ENCODE assay signal across 22 mouse cellular contexts in the genomic region with DNA sequence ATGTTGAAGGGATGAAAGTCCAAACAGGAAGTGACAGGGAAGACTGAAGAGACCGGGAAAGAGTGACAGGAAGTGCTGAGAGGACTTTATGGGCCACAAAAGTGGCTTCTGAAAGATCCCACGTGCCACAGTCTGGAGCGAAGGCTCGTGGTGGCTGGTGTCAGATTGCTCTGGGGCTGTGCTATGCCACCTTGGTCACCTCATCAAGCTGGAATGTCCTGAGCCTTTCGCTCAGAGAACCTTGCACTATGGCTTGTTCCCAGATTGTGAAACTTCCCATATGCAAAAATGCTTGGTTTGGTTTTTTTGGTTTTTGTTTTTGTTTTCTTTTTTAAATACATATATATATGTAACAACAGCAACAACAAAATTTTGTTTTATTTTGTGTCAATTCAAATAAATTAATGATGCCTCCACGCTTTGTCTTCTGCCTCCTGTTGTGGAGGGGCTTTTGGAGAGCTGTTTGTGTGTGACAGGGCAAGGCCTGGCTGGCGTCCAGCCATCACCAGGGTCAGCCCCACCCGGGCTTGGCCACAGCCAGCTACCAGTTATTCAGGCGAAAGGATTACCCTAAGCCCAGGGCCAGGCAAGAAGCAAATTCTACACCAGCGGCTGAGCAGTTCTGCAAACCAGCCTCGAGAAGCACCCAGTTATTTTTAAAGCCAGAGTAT. TPM values are rescaled to one million over a fixed set of nuclear protein-coding genes. Genes with fewer than 3 reads are reported as not detected.
DNase-seq lines count a peak whose midpoint lies in the region; TF ChIP-seq lines count a peak whose summit lies in the region.
"Had no signal": no experiment of that assay in that cellular context is flagged by ENCODE, and none has a peak within 500 bp of the region (broad histone marks: within the 10 kb centered on the region; RNA-seq: fewer than 3 reads in every experiment).

No protein-coding gene starts in this region.

- H3K27me3 ChIP-seq in kidney, adult 2 months (replicated peaks; ENCODE audit: control insufficient read depth, insufficient read depth, low read length), result no peaks in the 10 kb centered on the region
- H3K27me3 ChIP-seq: forebrain, embryonic 13.5 days; midbrain, embryonic 15.5 days had no signal

- H3K27ac ChIP-seq in kidney, adult 2 months (ENCODE audit: insufficient read depth, low read depth, low read length), result no peak overlapping the region
- H3K27ac ChIP-seq: embryonic facial prominence, embryonic 10.5 days; forebrain, embryonic 13.5 days; midbrain, embryonic 15.5 days had no signal

- TF ChIP-seq POLR2A in kidney, adult 2 months (IDR thresholded peaks at IDR 0.05; ENCODE audit: low read depth, low read length), result no peak

- no peak overlapping the region for H3K4me3 ChIP-seq in kidney, adult 2 months (ENCODE audit: insufficient read depth, low read depth, low read length)
- H3K4me3 ChIP-seq: embryonic facial prominence, embryonic 10.5 days; forebrain, embryonic 13.5 days; midbrain, embryonic 15.5 days had no signal

- H3K4me1 ChIP-seq in kidney, adult 2 months (ENCODE audit: control insufficient read depth, insufficient read depth, low read length), result no peaks in the 10 kb centered on the region
- H3K4me1 ChIP-seq: embryonic facial prominence, embryonic 10.5 days; forebrain, embryonic 13.5 days; midbrain, embryonic 15.5 days had no signal

- no peak for TF ChIP-seq CTCF in kidney, adult 2 months (conservative IDR thresholded peaks at IDR 0.05; ENCODE audit: insufficient read depth, insufficient read length, low read depth, low read length)

- DNase-seq in kidney, adult 2 months, result peak; percentile 14
- DNase-seq in kidney, adult 18-20 months, result no peak
- peak; percentile 41 for DNase-seq in 3T3-L1 (ENCODE audit: low read depth, low spot score)
- peak; percentile 48 for DNase-seq in brain, adult 2 months (ENCODE audit: low read depth, low spot score)
- peak; percentile 47 for DNase-seq in cerebellum, adult 9-10 months
- DNase-seq in lung, postnatal 14 days, result no peak
- DNase-seq in embryo, embryonic 11 days, result no peak
- DNase-seq in retina, embryonic 14.5 days (ENCODE audit: low spot score), result no peak
- DNase-seq: adrenal gland, adult 2 months; heart, adult 18-20 months; heart, postnatal 4 days; kidney, adult 8-10 months; kidney, postnatal 4 days; right cerebral cortex, postnatal 14 days; thymus, postnatal 36 days had no signal

- 43% methylated on average over 11 of the region's 11 CpGs for WGBS in kidney, adult 2 months

- no peaks in the 10 kb centered on the region for H3K36me3 ChIP-seq in kidney, adult 2 months (ENCODE audit: control insufficient read depth, insufficient read depth, low read length)
- H3K36me3 ChIP-seq: embryonic facial prominence, embryonic 10.5 days; midbrain, embryonic 15.5 days had no signal

RNA-seq across cellular contexts. Expression of a gene that starts 13.6 kb away (rescaled TPM):
- 1.4 and 2.6 TPM in 2 replicates for polyA plus RNA-seq in kidney, adult 2 months (2012; rRNA removed)
- polyA plus RNA-seq: embryonic facial prominence, embryonic 10.5 days; forebrain, embryonic 13.5 days; heart, embryonic 14.5 days; liver, embryonic 11.5 days; lung, postnatal 0 days; midbrain, embryonic 15.5 days; stomach, embryonic 16.5 days had no signal

Comparison
In these comparisons a context has a peak if more than half of its experiments do, and no peak if none do; other contexts are left out.
1. DNase-seq: peak in kidney, adult 2 months (single experiment), 3T3-L1 (single experiment), brain, adult 2 months (single experiment) and cerebellum, adult 9-10 months (single experiment); none in kidney, adult 18-20 months (single experiment), lung, postnatal 14 days (single experiment), embryo, embryonic 11 days (single experiment) and retina, embryonic 14.5 days (single experiment).